Mouse (Mus musculus) bone marrow macrophage, adult 2 months (primary cell): ENCODE data around the gene Pnpo. TPM values are rescaled to one million over a fixed set of nuclear protein-coding genes. Genes with fewer than 3 reads are reported as not detected.

Experiments
- H3K27ac ChIP-seq: 2 replicates; pipeline ENCODE4 v1.5.1; 2012; ENCODE audit warnings: low read depth, low read length; ENCODE audit not compliant: insufficient read depth
- H3K4me1 ChIP-seq: 2 replicates; pipeline ENCODE4 v1.6.1; 2012; ENCODE audit warnings: low read length; ENCODE audit not compliant: control insufficient read depth, insufficient read depth
- H3K4me3 ChIP-seq: 2 replicates; pipeline ENCODE4 v1.5.1; 2012; ENCODE audit warnings: mild to moderate bottlenecking, low read length, moderate library complexity; ENCODE audit not compliant: insufficient read depth
- CTCF ChIP-seq: IDR thresholded peaks from 2 replicates; pipeline ENCODE4 v1.5.1; 2012; ENCODE audit warnings: low read depth, mild to moderate bottlenecking, low read length, moderate library complexity
- POLR2A ChIP-seq: IDR thresholded peaks from 2 replicates; pipeline ENCODE4 v1.6.1; 2012; ENCODE audit warnings: mild to moderate bottlenecking, low read depth, low read length, borderline replicate concordance
- polyA plus RNA-seq: library from polyadenylated mRNA; stranded (reverse); fragments of >200 nt; gene quantifications from 2 replicates; pipeline ENCODE4 v1.2.4, GENCODE M21; 2012; ENCODE audit not compliant: missing spikeins, insufficient read depth, insufficient read length

Gene Pnpo
- polyA plus RNA-seq, 1 experiment: 17.5 TPM

DNA sequence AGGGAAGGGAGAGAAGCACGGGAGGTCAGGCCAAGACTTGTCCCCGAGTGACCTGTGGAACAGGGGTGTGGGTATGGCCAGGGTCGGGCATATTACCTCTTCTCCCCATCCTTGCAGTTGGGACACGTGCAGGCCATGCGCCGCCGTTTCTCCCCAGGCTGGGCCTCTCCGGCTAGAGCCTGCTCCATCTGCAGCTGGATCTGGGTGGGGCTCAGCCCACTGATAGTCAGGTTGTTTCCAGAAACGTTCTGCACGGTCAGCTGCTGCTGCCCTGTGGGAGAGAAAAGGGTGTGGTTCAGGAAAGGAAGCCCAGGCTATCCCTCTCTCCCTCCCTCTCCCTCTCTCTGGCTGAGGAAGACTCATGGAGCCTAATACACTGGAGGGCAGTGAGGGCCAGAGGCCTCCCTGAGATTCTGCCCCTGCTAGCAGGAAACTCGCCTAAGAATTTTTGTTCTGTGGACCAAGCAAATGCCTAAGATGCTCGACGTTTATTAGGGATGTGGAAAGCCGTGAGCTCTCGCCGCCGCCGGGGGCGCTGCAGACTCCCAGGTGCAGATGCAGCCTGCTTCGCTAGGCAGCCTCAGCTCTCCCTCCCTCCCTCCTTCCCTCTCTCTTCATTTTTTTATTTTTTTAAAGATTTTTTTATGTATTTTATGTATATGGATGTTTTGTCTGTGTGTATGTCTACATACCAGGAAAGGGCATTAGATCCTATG, 12.4 kb upstream of the Pnpo start:
- Histone ChIP-seq H3K27ac (no peak overlapping the region), H3K4me3 (no peak overlapping the region), H3K4me1 (peaks cover 4% of the 10 kb centered on the region)
- TF ChIP-seq POLR2A: no peak
- no peak for TF ChIP-seq CTCF

DNA sequence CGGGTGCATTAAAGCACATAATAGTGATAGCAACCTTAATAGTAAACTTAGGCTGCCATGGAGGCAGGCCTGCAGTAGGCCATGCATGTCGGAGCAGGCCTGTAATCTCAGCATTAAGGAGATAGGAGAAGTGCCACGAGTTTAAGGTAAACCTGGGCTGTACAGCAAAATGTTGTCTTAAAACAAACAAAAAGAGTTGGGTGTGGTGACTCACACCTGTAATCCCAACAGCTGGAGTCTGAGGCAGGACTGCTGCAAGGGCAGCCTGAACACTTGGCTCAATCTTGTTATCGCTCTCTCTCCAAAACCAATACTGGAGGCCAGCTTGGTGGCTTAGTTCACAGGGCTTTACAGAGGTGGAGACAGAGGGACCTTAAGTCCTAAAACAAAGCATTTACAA, 11.3 kb upstream of the Pnpo start:
- Histone ChIP-seq H3K4me3 (no peak overlapping the region), H3K27ac (no peak overlapping the region), H3K4me1 (peaks cover 1% of the 10 kb centered on the region)
- TF ChIP-seq CTCF (no peak), POLR2A (no peak)

DNA sequence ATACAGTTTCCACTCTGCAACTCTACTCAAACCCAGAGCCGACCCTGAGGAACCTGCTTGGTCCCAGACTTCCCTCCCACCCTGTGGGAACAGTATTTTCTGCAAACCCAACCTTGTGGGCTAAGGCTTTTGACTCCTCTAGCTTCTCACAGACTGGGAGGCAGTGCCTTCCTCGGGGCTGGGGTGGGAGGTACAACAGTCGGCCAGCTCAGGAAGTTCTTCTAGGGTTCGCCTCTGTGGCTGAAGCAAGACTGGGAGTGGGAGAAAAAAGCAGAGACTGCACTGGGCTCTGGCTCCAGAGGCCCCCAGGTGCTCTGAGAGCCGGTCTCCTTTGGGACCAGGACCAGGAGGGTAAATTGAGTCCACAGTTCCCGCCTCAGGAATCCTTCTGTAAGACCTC, 9.1 kb upstream of the Pnpo start:
- no peak for TF ChIP-seq CTCF
- Histone ChIP-seq H3K4me3 (no peak overlapping the region), H3K4me1 (no peaks in the 10 kb centered on the region), H3K27ac (no peak overlapping the region)

DNA sequence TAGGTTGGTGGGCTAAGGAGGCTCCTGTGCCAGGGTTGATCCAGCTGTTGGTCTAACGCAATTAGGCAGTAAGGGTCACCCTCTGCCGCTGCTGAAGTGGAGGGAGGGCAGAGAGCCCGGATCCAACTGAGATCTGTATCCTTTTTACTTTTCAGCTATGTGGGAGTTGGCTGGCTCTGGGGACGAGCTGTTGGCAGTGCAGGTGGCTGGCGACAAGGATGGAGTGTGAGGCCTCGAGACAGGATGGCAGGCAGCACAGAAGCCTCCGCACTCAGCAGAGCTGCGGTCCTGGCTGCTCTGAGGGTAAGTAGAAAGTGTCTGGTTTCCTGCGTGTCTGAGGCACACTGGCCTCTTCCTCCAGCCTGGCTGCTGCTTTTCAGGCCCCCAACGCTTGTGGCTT, 8.6 kb upstream of the Pnpo start:
- Histone ChIP-seq H3K4me3 (no peak overlapping the region), H3K27ac (no peak overlapping the region), H3K4me1 (no peaks in the 10 kb centered on the region)
- no peak for TF ChIP-seq CTCF
- TF ChIP-seq POLR2A: no peak

DNA sequence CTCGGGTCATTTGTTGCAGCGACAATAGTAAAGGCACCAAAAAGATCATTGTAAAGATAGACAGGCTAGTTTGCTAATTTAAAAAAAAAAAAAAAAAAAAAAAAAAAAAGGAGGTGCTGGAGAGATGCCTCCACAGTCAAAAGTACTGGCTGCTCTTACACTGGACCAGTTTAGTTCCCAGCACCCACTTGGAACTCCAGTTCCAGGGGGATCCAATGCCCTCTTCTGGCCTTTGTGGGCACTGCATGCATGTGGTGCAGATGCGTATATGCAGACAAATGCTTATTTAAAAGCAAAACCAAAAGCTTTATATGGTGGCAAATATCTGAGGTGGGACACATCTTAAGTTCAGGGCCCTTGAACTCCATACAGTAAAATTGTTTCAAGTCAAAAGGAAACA, 7.0 kb upstream of the Pnpo start:
- Histone ChIP-seq H3K4me1 (no peaks in the 10 kb centered on the region; the same call in 1 of the 2 replicates), H3K4me3 (no peak overlapping the region), H3K27ac (no peak overlapping the region)
- no peak for TF ChIP-seq POLR2A

DNA sequence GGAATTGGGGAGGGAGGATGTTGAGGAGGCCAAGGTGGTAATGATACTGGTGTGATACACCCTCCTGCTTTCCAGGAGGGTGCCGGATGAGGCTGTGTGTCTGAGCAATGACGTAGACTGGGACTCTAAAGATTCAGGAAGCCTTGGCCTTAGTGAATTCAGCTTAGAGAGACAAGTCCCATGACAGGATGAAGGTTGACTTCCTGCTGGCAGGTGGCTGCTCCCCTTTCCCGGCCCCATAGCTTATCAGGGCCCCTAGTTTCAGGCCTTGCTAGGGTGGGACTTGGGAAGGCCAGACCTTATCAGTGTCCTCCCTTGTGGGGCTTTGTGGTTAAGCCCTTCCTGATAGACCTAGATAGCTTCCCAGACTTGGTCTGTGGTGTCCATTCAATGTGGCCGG, 4.1 kb upstream of the Pnpo start:
- peaks cover 6% of the 10 kb centered on the region for H3K4me1 ChIP-seq
- no peak for TF ChIP-seq POLR2A
- no peak for TF ChIP-seq CTCF
- no peak overlapping the region for H3K4me3 ChIP-seq
- no peak overlapping the region for H3K27ac ChIP-seq

DNA sequence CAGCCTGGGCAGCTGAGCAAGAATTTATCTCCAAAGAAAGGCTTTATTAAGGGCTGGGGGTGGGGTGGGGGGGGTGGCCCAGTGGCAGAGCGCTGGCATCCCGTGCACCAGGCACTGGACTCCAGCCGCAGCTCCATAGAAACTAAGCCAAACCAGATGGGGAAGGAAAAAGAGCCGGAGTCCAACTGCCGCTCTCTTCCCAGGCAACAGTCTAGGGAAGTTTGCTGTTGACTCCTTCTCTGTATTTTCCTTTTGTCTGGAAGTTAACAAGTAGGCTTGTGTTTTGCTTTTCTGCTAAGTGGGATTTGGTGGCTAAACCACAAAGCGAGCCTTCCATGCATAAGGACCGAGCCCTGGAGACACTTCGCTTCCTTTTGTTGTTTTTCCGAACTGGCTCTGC, 2.7 kb upstream of the Pnpo start:
- H3K4me1 ChIP-seq: peaks cover 6% of the 10 kb centered on the region
- no peak for TF ChIP-seq POLR2A
- TF ChIP-seq CTCF: no peak
- no peak overlapping the region for H3K4me3 ChIP-seq
- H3K27ac ChIP-seq: no peak overlapping the region

DNA sequence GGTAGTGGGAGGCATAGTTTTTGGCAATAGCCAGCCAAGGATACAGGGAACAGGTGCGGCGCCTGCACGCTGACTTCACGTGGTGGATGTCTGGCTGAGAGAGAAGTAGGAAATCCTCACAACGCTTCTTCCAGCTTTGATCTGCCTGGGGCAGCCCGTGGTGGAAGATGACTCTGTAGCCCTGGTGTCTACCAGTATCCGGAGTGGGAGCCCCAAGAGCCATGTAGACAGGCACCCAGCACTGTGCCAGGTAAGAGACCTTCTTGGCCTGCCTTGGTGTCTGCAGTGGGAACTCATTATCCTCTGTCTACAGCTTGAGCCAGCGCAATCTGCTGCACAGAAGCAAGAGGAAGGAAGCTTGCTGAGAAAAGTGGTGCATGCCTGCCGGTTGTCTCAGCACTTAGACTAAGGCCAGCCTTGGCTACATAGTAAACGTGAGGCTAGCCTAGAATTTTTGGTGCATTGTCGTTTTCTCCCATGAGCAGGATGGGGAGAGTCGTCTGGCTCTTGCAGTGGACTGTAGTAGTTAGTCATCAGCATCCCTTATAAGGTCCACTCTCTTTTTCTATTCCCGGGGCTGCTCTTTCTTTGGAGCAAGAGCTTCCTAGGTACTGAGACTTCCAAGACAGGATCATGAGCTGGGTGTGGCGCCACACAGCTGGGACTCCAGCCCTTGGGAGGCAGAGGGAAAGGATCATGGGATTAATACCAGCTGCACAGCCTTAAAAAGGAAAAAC, 1.2 kb upstream of the Pnpo start:
- H3K27ac ChIP-seq: peak overlapping the region; percentile 31; the same call in 1 of the 2 replicates
- no peak for TF ChIP-seq CTCF
- peaks cover 6% of the 10 kb centered on the region for H3K4me1 ChIP-seq
- peak overlapping the region; percentile 82 for H3K4me3 ChIP-seq

DNA sequence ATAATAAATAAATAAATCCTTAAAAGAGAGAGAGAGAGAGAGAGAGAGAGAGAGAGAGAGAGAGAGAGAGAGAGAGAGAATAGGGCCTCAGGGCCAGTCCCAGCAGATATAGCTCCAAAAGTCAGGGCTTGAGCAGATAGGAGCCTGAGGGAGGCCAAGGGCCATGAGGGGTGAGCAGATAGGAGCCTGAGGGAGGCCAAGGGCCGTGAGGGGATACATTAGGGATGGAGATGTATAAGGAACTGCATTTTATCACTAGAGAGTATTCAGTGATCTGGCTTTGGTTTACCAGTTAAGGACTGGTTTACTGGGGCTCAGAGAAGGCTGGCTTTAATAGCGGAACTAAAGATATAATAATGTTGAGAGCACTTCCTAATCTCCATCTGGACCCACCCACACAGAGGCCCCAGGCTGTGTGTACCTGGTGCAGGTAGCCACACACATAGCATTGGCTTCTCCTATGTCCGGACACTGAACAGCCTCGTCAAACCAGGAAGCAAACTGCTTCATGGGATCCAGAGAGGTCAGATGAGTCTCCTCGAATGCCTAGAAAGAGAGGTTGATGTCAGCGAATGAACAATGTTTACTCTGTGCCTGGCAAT, 1.7 kb downstream of the Pnpo start:
- Histone ChIP-seq H3K27ac (no peak overlapping the region), H3K4me3 (no peak overlapping the region), H3K4me1 (peaks cover 6% of the 10 kb centered on the region)
- TF ChIP-seq CTCF: no peak
- no peak for TF ChIP-seq POLR2A
